Mouse (Mus musculus): Measurements from ENCODE around the gene Cdh22. TPM values are rescaled to one million over a fixed set of nuclear protein-coding genes. Genes with fewer than 3 reads are reported as not detected.

Gene Cdh22
- polyA plus RNA-seq, 1 experiment from 2014 or later: 3.4 TPM

GRCm38 (mm10) chr2:165136049-165136448 is 98.6 kb downstream of the Cdh22 start:
- Histone ChIP-seq H3K4me3 (ENCODE audit: low read depth, low read length) (no peak overlapping the region), H3K27ac (ENCODE audit: low read depth, low read length) (peak overlapping the region; percentile 83), H3K4me2 (ENCODE audit: low read depth) (no peak overlapping the region), H3K4me1 (ENCODE audit: control insufficient read depth, insufficient read depth, low read length) (peaks cover 39% of the 10 kb centered on the region), H3K9ac (ENCODE audit: low read length) (peak overlapping the region; percentile 45), H3K27me3 (ENCODE audit: control insufficient read depth, insufficient read depth, low read length) (no peaks in the 10 kb centered on the region), H3K36me3 (ENCODE audit: control insufficient read depth, insufficient read depth, low read length) (no peaks in the 10 kb centered on the region), H3K9me3 (ENCODE audit: control insufficient read depth, low read length) (no peaks in the 10 kb centered on the region)
- peak; percentile 89 for DNase-seq (ENCODE audit: low spot score)
- peak; percentile 77 for ATAC-seq (ENCODE audit: insufficient read depth, low FRiP score, low TSS enrichment)
- WGBS: 4% methylated on average over 16 of the region's 16 CpGs

GRCm38 (mm10) chr2:165133566-165133965 is 101.1 kb downstream of the Cdh22 start:
- Histone ChIP-seq H3K36me3 (ENCODE audit: control insufficient read depth, insufficient read depth, low read length) (no peaks in the 10 kb centered on the region), H3K9ac (ENCODE audit: low read length) (peak overlapping the region; percentile 16), H3K27ac (ENCODE audit: low read depth, low read length) (peak overlapping the region; percentile 75), H3K4me3 (ENCODE audit: low read depth, low read length) (no peak overlapping the region), H3K4me1 (ENCODE audit: control insufficient read depth, insufficient read depth, low read length) (peaks cover 42% of the 10 kb centered on the region), H3K4me2 (ENCODE audit: low read depth) (peak overlapping the region; percentile 19; the same call in 1 of the 2 replicates), H3K27me3 (ENCODE audit: control insufficient read depth, insufficient read depth, low read length) (no peaks in the 10 kb centered on the region), H3K9me3 (ENCODE audit: control insufficient read depth, low read length) (no peaks in the 10 kb centered on the region)
- peak; percentile 76 for DNase-seq (ENCODE audit: low spot score)
- no peak for ATAC-seq (ENCODE audit: insufficient read depth, low FRiP score, low TSS enrichment)
- under 1% methylated on average over 15 of the region's 15 CpGs for WGBS

GRCm38 (mm10) chr2:165131428-165131827 is 103.2 kb downstream of the Cdh22 start:
- Histone ChIP-seq H3K27ac (ENCODE audit: low read depth, low read length) (peak overlapping the region; percentile 3), H3K4me1 (ENCODE audit: control insufficient read depth, insufficient read depth, low read length) (peaks cover 38% of the 10 kb centered on the region), H3K36me3 (ENCODE audit: control insufficient read depth, insufficient read depth, low read length) (no peaks in the 10 kb centered on the region), H3K9me3 (ENCODE audit: control insufficient read depth, low read length) (no peaks in the 10 kb centered on the region), H3K9ac (ENCODE audit: low read length) (no peak overlapping the region), H3K4me2 (ENCODE audit: low read depth) (no peak overlapping the region), H3K27me3 (ENCODE audit: control insufficient read depth, insufficient read depth, low read length) (peaks cover 3% of the 10 kb centered on the region; the same call in 1 of the 2 replicates), H3K4me3 (ENCODE audit: low read depth, low read length) (no peak overlapping the region)
- peak; percentile 69 for DNase-seq (ENCODE audit: low spot score)
- WGBS: 27% methylated on average over 12 of the region's 12 CpGs
- peak; percentile 55; the same call in 1 of the 2 replicates for ATAC-seq (ENCODE audit: insufficient read depth, low FRiP score, low TSS enrichment)

GRCm38 (mm10) chr2:165129189-165129588 is 105.5 kb downstream of the Cdh22 start:
- ATAC-seq (ENCODE audit: insufficient read depth, low FRiP score, low TSS enrichment) (no peak), DNase-seq (ENCODE audit: low spot score) (no peak)
- WGBS: 45% methylated on average over 4 of the region's 4 CpGs
- no peak overlapping the region for H3K4me3 ChIP-seq (ENCODE audit: low read depth, low read length)
- H3K4me2 ChIP-seq (ENCODE audit: low read depth): no peak overlapping the region
- H3K36me3 ChIP-seq (ENCODE audit: control insufficient read depth, insufficient read depth, low read length): no peaks in the 10 kb centered on the region
- no peaks in the 10 kb centered on the region for H3K9me3 ChIP-seq (ENCODE audit: control insufficient read depth, low read length)
- no peak overlapping the region for H3K27ac ChIP-seq (ENCODE audit: low read depth, low read length)
- H3K27me3 ChIP-seq (ENCODE audit: control insufficient read depth, insufficient read depth, low read length): peaks cover 3% of the 10 kb centered on the region; the same call in 1 of the 2 replicates
- H3K4me1 ChIP-seq (ENCODE audit: control insufficient read depth, insufficient read depth, low read length): peaks cover 25% of the 10 kb centered on the region
- H3K9ac ChIP-seq (ENCODE audit: low read length): no peak overlapping the region

- Histone ChIP-seq H3K9ac (ENCODE audit: low read length) (no peak overlapping the region), H3K4me3 (ENCODE audit: low read depth, low read length) (no peak overlapping the region), H3K4me2 (ENCODE audit: low read depth) (no peak overlapping the region), H3K27me3 (ENCODE audit: control insufficient read depth, insufficient read depth, low read length) (peaks cover 4% of the 10 kb centered on the region; the same call in 1 of the 2 replicates), H3K4me1 (ENCODE audit: control insufficient read depth, insufficient read depth, low read length) (peaks cover 16% of the 10 kb centered on the region; the same call in 1 of the 2 replicates), H3K36me3 (ENCODE audit: control insufficient read depth, insufficient read depth, low read length) (no peaks in the 10 kb centered on the region), H3K9me3 (ENCODE audit: control insufficient read depth, low read length) (no peaks in the 10 kb centered on the region), H3K27ac (ENCODE audit: low read depth, low read length) (no peak overlapping the region)
- 27% methylated on average over 10 of the region's 10 CpGs for WGBS
- DNase-seq (ENCODE audit: low spot score): no peak
- ATAC-seq (ENCODE audit: insufficient read depth, low FRiP score, low TSS enrichment): no peak; the same call in 1 of the 2 replicates
Measured at GRCm38 (mm10) chr2:165126896-165127562, 107.6 kb downstream of the Cdh22 start.

GRCm38 (mm10) chr2:165121206-165121840 is 113.3 kb downstream of the Cdh22 start:
- H3K27ac ChIP-seq (ENCODE audit: low read depth, low read length): no peak overlapping the region
- DNase-seq (ENCODE audit: low spot score) (peak; percentile 47), ATAC-seq (ENCODE audit: insufficient read depth, low FRiP score, low TSS enrichment) (no peak)
- no peak overlapping the region for H3K4me2 ChIP-seq (ENCODE audit: low read depth)
- H3K36me3 ChIP-seq (ENCODE audit: control insufficient read depth, insufficient read depth, low read length): no peaks in the 10 kb centered on the region
- no peak overlapping the region for H3K4me3 ChIP-seq (ENCODE audit: low read depth, low read length)
- peaks cover 10% of the 10 kb centered on the region; the same call in 1 of the 2 replicates for H3K27me3 ChIP-seq (ENCODE audit: control insufficient read depth, insufficient read depth, low read length)
- H3K4me1 ChIP-seq (ENCODE audit: control insufficient read depth, insufficient read depth, low read length): 0 out of 2 replicates have a peak, but pooled peaks cover 7% of the 10 kb centered on the region
- no peak overlapping the region for H3K9ac ChIP-seq (ENCODE audit: low read length)
- H3K9me3 ChIP-seq (ENCODE audit: control insufficient read depth, low read length): no peaks in the 10 kb centered on the region
- WGBS: 34% methylated on average over 10 of the region's 10 CpGs

- H3K4me2 ChIP-seq (ENCODE audit: low read depth): no peak overlapping the region
- 62% methylated on average over 9 of the region's 9 CpGs for WGBS
- H3K9ac ChIP-seq (ENCODE audit: low read length): no peak overlapping the region
- no peak overlapping the region for H3K4me3 ChIP-seq (ENCODE audit: low read depth, low read length)
- peaks cover 12% of the 10 kb centered on the region for H3K27me3 ChIP-seq (ENCODE audit: control insufficient read depth, insufficient read depth, low read length)
- DNase-seq (ENCODE audit: low spot score) (no peak), ATAC-seq (ENCODE audit: insufficient read depth, low FRiP score, low TSS enrichment) (no peak)
- H3K4me1 ChIP-seq (ENCODE audit: control insufficient read depth, insufficient read depth, low read length): 0 out of 2 replicates have a peak, but pooled peaks cover 7% of the 10 kb centered on the region
- no peaks in the 10 kb centered on the region for H3K36me3 ChIP-seq (ENCODE audit: control insufficient read depth, insufficient read depth, low read length)
- H3K27ac ChIP-seq (ENCODE audit: low read depth, low read length): no peak overlapping the region
- no peaks in the 10 kb centered on the region for H3K9me3 ChIP-seq (ENCODE audit: control insufficient read depth, low read length)
Measured at GRCm38 (mm10) chr2:165120765-165121164, 113.9 kb downstream of the Cdh22 start.

- Histone ChIP-seq H3K27me3 (ENCODE audit: control insufficient read depth, insufficient read depth, low read length) (peaks cover 57% of the 10 kb centered on the region), H3K36me3 (ENCODE audit: control insufficient read depth, insufficient read depth, low read length) (no peaks in the 10 kb centered on the region), H3K9ac (ENCODE audit: low read length) (no peak overlapping the region), H3K27ac (ENCODE audit: low read depth, low read length) (no peak overlapping the region), H3K4me1 (ENCODE audit: control insufficient read depth, insufficient read depth, low read length) (no peaks in the 10 kb centered on the region), H3K9me3 (ENCODE audit: control insufficient read depth, low read length) (no peaks in the 10 kb centered on the region), H3K4me2 (ENCODE audit: low read depth) (no peak overlapping the region), H3K4me3 (ENCODE audit: low read depth, low read length) (no peak overlapping the region)
- peak; percentile 69; the same call in 1 of the 2 replicates for ATAC-seq (ENCODE audit: insufficient read depth, low FRiP score, low TSS enrichment)
- WGBS: 21% methylated on average over 11 of the region's 11 CpGs
- peak; percentile 74 for DNase-seq (ENCODE audit: low spot score)
Measured at GRCm38 (mm10) chr2:165113733-165114132, 120.9 kb downstream of the Cdh22 start.

Measured in neural tube, embryonic 11.5 days (tissue).